Mouse (Mus musculus) spleen, adult 2 months (tissue): ENCODE measurements around the gene Npsr1.

ENCODE experiments used
- CTCF ChIP-seq: fragments of 200-500 bp; IDR thresholded peaks from 2 replicates; pipeline ENCODE4 v1.5.1; 2011; ENCODE audit warnings: mild to moderate bottlenecking, inconsistent platforms; ENCODE audit not compliant: insufficient read depth, insufficient read length, insufficient replicate concordance; ENCODE audit errors: extremely low read depth
- POLR2A ChIP-seq: fragments of 200-500 bp; IDR thresholded peaks from 2 replicates; pipeline ENCODE4 v1.6.1; 2011; ENCODE audit warnings: low read depth, low read length, inconsistent platforms

- TF ChIP-seq CTCF: no peak
- no peak for TF ChIP-seq POLR2A
Observed at GRCm38 (mm10) chr9:24071664-24072063, 26.1 kb upstream of the Npsr1 start.
